Mouse (Mus musculus): ENCODE results near the gene Psmd8. TPM values are rescaled to one million over a fixed set of nuclear protein-coding genes. Genes with fewer than 3 reads are reported as not detected.
A peak's percentile ranks its signal among the peaks of the same experiment; 100 is the strongest.
"Not testable (repeated sequence)": the region's sequence is repeated elsewhere in the genome, so short reads cannot be mapped to it uniquely, and the experiment has no call there.

Psmd8 gene
- 100 to 1,000 TPM; 142 to 228 TPM for total RNA-seq (2021)
- long read RNA-seq, experiment 1, transcript Psmd8-202 (7 exons, 1,391 nt) = major isoform, 141 of 160 reads
- long read RNA-seq, experiment 1, partial matches to known transcripts = 4 of 160 reads
- long read RNA-seq, experiment 1, other reads (novel, unspliced or antisense) = 15 of 160 reads
- long read RNA-seq, experiment 2, transcript Psmd8-202 (7 exons, 1,391 nt) = major isoform, 274 of 312 reads
- long read RNA-seq, experiment 2, partial matches to known transcripts = 8 of 312 reads
- long read RNA-seq, experiment 2, other reads (novel, unspliced or antisense) = 29 of 312 reads

GRCm38 (mm10) chr7:29180077-29180853, at the start of gene Psmd8:
Gene Psmd8, minus strand, starts transcription at chr7:29180701.
- DNase-seq = peak; percentile 98
- peak within 1 kb of the TSS; percentile 96 for H3K27ac ChIP-seq
- intact Hi-C loops (cut with DNase I) = loop anchor here (2.0 kb wide), 1 partner anchor 55 kb away; no protein-coding TSS in a partner anchor
- TF ChIP-seq CTCF (IDR thresholded peaks at IDR 0.05) = peak; percentile 72
- H3K4me3 ChIP-seq = peak within 1 kb of the TSS; percentile 74

GRCm38 (mm10) chr7:29228202-29228601, 47.7 kb upstream of the Psmd8 start:
- Histone ChIP-seq H3K27ac (no peak overlapping the region), H3K4me3 (no peak overlapping the region)
- DNase-seq = no peak
- intact Hi-C loops (cut with DNase I) = loop anchor here (2.0 kb wide), 1 partner anchor 15 kb away; no protein-coding TSS in a partner anchor
- no peak for TF ChIP-seq CTCF (IDR thresholded peaks at IDR 0.05)

GRCm38 (mm10) chr7:29225520-29225919, 45.0 kb upstream of the Psmd8 start:
- no peak for DNase-seq
- intact Hi-C loops (cut with DNase I) = no loop called here
- TF ChIP-seq CTCF (IDR thresholded peaks at IDR 0.05) = no peak
- H3K4me3 ChIP-seq = no peak overlapping the region
- H3K27ac ChIP-seq = no peak overlapping the region

GRCm38 (mm10) chr7:29224756-29225394, 44.4 kb upstream of the Psmd8 start:
- no peak overlapping the region for H3K27ac ChIP-seq
- intact Hi-C loops (cut with DNase I) = no loop called here
- TF ChIP-seq CTCF (IDR thresholded peaks at IDR 0.05) = no peak

GRCm38 (mm10) chr7:29214846-29215245, 34.3 kb upstream of the Psmd8 start:
- Histone ChIP-seq H3K4me3 (no peak overlapping the region), H3K27ac (no peak overlapping the region)
- no peak for DNase-seq
- no peak for TF ChIP-seq CTCF (IDR thresholded peaks at IDR 0.05)
- intact Hi-C loops (cut with DNase I) = no loop called here

More at GRCm38 (mm10) chr7:29224756-29225394, 44.4 kb upstream of the Psmd8 start:
- no peak overlapping the region for H3K4me3 ChIP-seq
- no peak for DNase-seq

GRCm38 (mm10) chr7:29214236-29214635, 33.7 kb upstream of the Psmd8 start:
- DNase-seq = no peak
- no peak for TF ChIP-seq CTCF (IDR thresholded peaks at IDR 0.05)
- Histone ChIP-seq H3K4me3 (no peak overlapping the region), H3K27ac (no peak overlapping the region)
- intact Hi-C loops (cut with DNase I) = no loop called here

GRCm38 (mm10) chr7:29213675-29214082, 33.2 kb upstream of the Psmd8 start, which contains the start of gene Catsperg1:
Gene Catsperg1, minus strand, starts transcription at chr7:29214035.
- Histone ChIP-seq H3K27ac (no peak within 1 kb of the TSS), H3K4me3 (no peak within 1 kb of the TSS)
- intact Hi-C loops (cut with DNase I) = loop anchor here (2.0 kb wide), 1 partner anchor 15 kb away; no protein-coding TSS in a partner anchor
- TF ChIP-seq CTCF (IDR thresholded peaks at IDR 0.05) = no peak
- DNase-seq = no peak

- H3K27ac ChIP-seq, H3K4me3 ChIP-seq, DNase-seq: not testable (repeated sequence)
- intact Hi-C loops (cut with DNase I) = loop anchor here (2.0 kb wide), 1 partner anchor 16 kb away; no protein-coding TSS in a partner anchor
These were observed 32.5 kb upstream of the Psmd8 start for GRCm38 (mm10) chr7:29212775-29213560.

- peak; percentile 28 for DNase-seq
- H3K4me3 ChIP-seq = peak overlapping the region; percentile 79
- H3K27ac ChIP-seq = peak overlapping the region; percentile 90
- intact Hi-C loops (cut with DNase I) = loop anchor here (2.0 kb wide), 1 partner anchor 17 kb away; no protein-coding TSS in a partner anchor
- no peak for TF ChIP-seq CTCF (IDR thresholded peaks at IDR 0.05)
These were observed 31.8 kb upstream of the Psmd8 start for GRCm38 (mm10) chr7:29212199-29212765.

- H3K27ac ChIP-seq = peak overlapping the region; percentile 90
- intact Hi-C loops (cut with DNase I) = loop anchor here (2.0 kb wide), 1 partner anchor 17 kb away; no protein-coding TSS in a partner anchor
- no peak for TF ChIP-seq CTCF (IDR thresholded peaks at IDR 0.05)
- peak overlapping the region; percentile 79 for H3K4me3 ChIP-seq
- DNase-seq = peak; percentile 90
These were observed 31.1 kb upstream of the Psmd8 start for GRCm38 (mm10) chr7:29211415-29212198.

- peak; percentile 70 for DNase-seq
- peak overlapping the region; percentile 90 for H3K27ac ChIP-seq
- peak overlapping the region; percentile 79 for H3K4me3 ChIP-seq
- intact Hi-C loops (cut with DNase I) = not testable (repeated sequence)
These were observed 30.5 kb upstream of the Psmd8 start for GRCm38 (mm10) chr7:29211013-29211412.

Data from gastrocnemius, adult 2 months (tissue).